Mouse (Mus musculus) hindbrain, embryonic 15.5 days (tissue): ENCODE data around the gene Coq3. TPM values are rescaled to one million over a fixed set of nuclear protein-coding genes. Genes with fewer than 3 reads are reported as not detected.

Source experiments
- ATAC-seq: fragments of 200-750 bp; cut with Nextera tagmentation; 2 replicates; pipeline ENCODE4 v1.8.0; 2017; ENCODE audit warnings: low read depth, moderate number of reproducible peaks, moderate TSS enrichment; ENCODE audit not compliant: low FRiP score
- H3K27ac ChIP-seq: fragments of 300-500 bp; sonication (generic); replicated peaks from 2 replicates; pipeline ENCODE4 v1.5.1; 2015; ENCODE audit warnings: mild to moderate bottlenecking, inconsistent platforms
- H3K27me3 ChIP-seq: fragments of 300-500 bp; sonication (generic); 2 replicates; pipeline ENCODE4 v1.6.1; 2015; ENCODE audit warnings: control low read depth, inconsistent platforms
- H3K36me3 ChIP-seq: fragments of 300-500 bp; sonication (generic); 2 replicates; pipeline ENCODE4 v1.6.1; 2015; ENCODE audit warnings: control low read depth, inconsistent platforms
- H3K4me1 ChIP-seq: fragments of 300-500 bp; sonication (generic); replicated peaks from 2 replicates; pipeline ENCODE4 v1.6.1; 2015; ENCODE audit warnings: control low read depth, inconsistent platforms
- H3K4me2 ChIP-seq: fragments of 300-500 bp; sonication (generic); 2 replicates; pipeline ENCODE4 v1.6.1; 2015; ENCODE audit warnings: moderate library complexity, mild to moderate bottlenecking, inconsistent platforms
- H3K4me3 ChIP-seq: fragments of 300-500 bp; sonication (generic); 2 replicates; pipeline ENCODE4 v1.5.1; 2015; ENCODE audit warnings: mild to moderate bottlenecking, inconsistent platforms
- H3K9ac ChIP-seq: fragments of 300-500 bp; sonication (generic); 2 replicates; pipeline ENCODE4 v1.6.1; 2015; ENCODE audit warnings: inconsistent platforms
- H3K9me3 ChIP-seq: fragments of 300-500 bp; sonication (generic); 2 replicates; pipeline ENCODE4 v1.6.1; 2016; ENCODE audit warnings: control low read depth, inconsistent platforms
- WGBS: fragments of 180-500 bp; shearing (Covaris S2); methylation state at CpG from one replicate; pipeline ENCODE4 v1.1.7; 2015; 5-methylcytosine and 5-hydroxymethylcytosine counted together
- polyA plus RNA-seq: library from polyadenylated mRNA; unstranded; fragments of >200 nt; fragmentation: Nextera tagmentation; extraction: Ambion mirVana; gene quantifications from 2 replicates; pipeline ENCODE4 v1.2.1, GENCODE M21; 2015

Gene Coq3
- polyA plus RNA-seq, 1 experiment from 2014 or later: 13.5 TPM

- Histone ChIP-seq H3K27ac (no peak overlapping the region), H3K4me1 (peaks cover 33% of the 10 kb centered on the region), H3K9ac (no peak overlapping the region), H3K4me3 (no peak overlapping the region), H3K9me3 (no peaks in the 10 kb centered on the region), H3K27me3 (no peaks in the 10 kb centered on the region), H3K4me2 (no peak overlapping the region), H3K36me3 (peaks cover 7% of the 10 kb centered on the region)
- no peak for ATAC-seq
- 97% methylated on average over 2 of the region's 2 CpGs for WGBS
Measured at GRCm38 (mm10) chr4:21935378-21935777, 55.9 kb downstream of the Coq3 start.

GRCm38 (mm10) chr4:21936424-21936823 lies 57.0 kb downstream of the Coq3 start:
- Histone ChIP-seq H3K9ac (no peak overlapping the region), H3K9me3 (no peaks in the 10 kb centered on the region), H3K4me2 (no peak overlapping the region), H3K4me3 (no peak overlapping the region), H3K36me3 (peaks cover 7% of the 10 kb centered on the region), H3K27ac (no peak overlapping the region), H3K4me1 (peaks cover 31% of the 10 kb centered on the region), H3K27me3 (no peaks in the 10 kb centered on the region)
- WGBS: 94% methylated on average over 9 of the region's 9 CpGs
- no peak for ATAC-seq

GRCm38 (mm10) chr4:21937890-21938289 lies 58.4 kb downstream of the Coq3 start:
- Histone ChIP-seq H3K4me1 (peaks cover 24% of the 10 kb centered on the region), H3K9ac (no peak overlapping the region), H3K27ac (no peak overlapping the region), H3K9me3 (no peaks in the 10 kb centered on the region), H3K4me3 (no peak overlapping the region), H3K4me2 (no peak overlapping the region), H3K36me3 (peaks cover 7% of the 10 kb centered on the region), H3K27me3 (no peaks in the 10 kb centered on the region)
- WGBS: 87% methylated on average over 8 of the region's 8 CpGs
- no peak for ATAC-seq

GRCm38 (mm10) chr4:21944672-21945071 lies 65.2 kb downstream of the Coq3 start:
- H3K4me2 ChIP-seq: no peak overlapping the region
- no peaks in the 10 kb centered on the region for H3K27me3 ChIP-seq
- ATAC-seq: no peak
- no peak overlapping the region for H3K27ac ChIP-seq
- WGBS: 93% methylated on average over 3 of the region's 3 CpGs
- peaks cover 14% of the 10 kb centered on the region for H3K36me3 ChIP-seq
- no peaks in the 10 kb centered on the region for H3K4me1 ChIP-seq
- no peak overlapping the region for H3K9ac ChIP-seq
- no peak overlapping the region for H3K4me3 ChIP-seq
- no peaks in the 10 kb centered on the region for H3K9me3 ChIP-seq

- H3K9ac ChIP-seq: no peak overlapping the region
- peaks cover 18% of the 10 kb centered on the region for H3K36me3 ChIP-seq
- 44% methylated on average over 6 of the region's 6 CpGs for WGBS
- no peaks in the 10 kb centered on the region for H3K4me1 ChIP-seq
- H3K27ac ChIP-seq: 0 out of 2 replicates have a peak overlapping the region, but pooled peaks have one; percentile 48
- H3K9me3 ChIP-seq: no peaks in the 10 kb centered on the region
- H3K27me3 ChIP-seq: no peaks in the 10 kb centered on the region
- no peak for ATAC-seq
- H3K4me3 ChIP-seq: no peak overlapping the region
- H3K4me2 ChIP-seq: no peak overlapping the region
Measured at GRCm38 (mm10) chr4:21951444-21951843, 72.0 kb downstream of the Coq3 start.

- Histone ChIP-seq H3K36me3 (peaks cover 20% of the 10 kb centered on the region), H3K4me3 (no peak overlapping the region), H3K4me2 (no peak overlapping the region), H3K27ac (no peak overlapping the region), H3K4me1 (no peaks in the 10 kb centered on the region), H3K9me3 (no peaks in the 10 kb centered on the region), H3K9ac (no peak overlapping the region), H3K27me3 (no peaks in the 10 kb centered on the region)
- 79% methylated on average over 2 of the region's 2 CpGs for WGBS
- ATAC-seq: no peak
Measured at GRCm38 (mm10) chr4:21952255-21952654, 72.8 kb downstream of the Coq3 start.

GRCm38 (mm10) chr4:21957570-21958321 lies 78.3 kb downstream of the Coq3 start:
- H3K4me1 ChIP-seq: no peaks in the 10 kb centered on the region; the same call in 1 of the 2 replicates
- H3K9me3 ChIP-seq: no peaks in the 10 kb centered on the region
- no peak overlapping the region for H3K9ac ChIP-seq
- no peak overlapping the region for H3K4me2 ChIP-seq
- no peak overlapping the region for H3K27ac ChIP-seq
- ATAC-seq: peak; percentile 52
- no peak overlapping the region for H3K4me3 ChIP-seq
- H3K27me3 ChIP-seq: no peaks in the 10 kb centered on the region
- 62% methylated on average over 7 of the region's 7 CpGs for WGBS
- H3K36me3 ChIP-seq: peaks cover 29% of the 10 kb centered on the region

Other genes with a start within 250 kb of the Coq3 start
- 0.45 and 1.0 TPM in 2 replicates for gene Prdm13, start 193.7 kb upstream of the Coq3 start, polyA plus RNA-seq
- 63.4 and 67.2 TPM in 2 replicates for gene Ccnc, start 152.0 kb upstream of the Coq3 start, polyA plus RNA-seq
- 6.3 and 6.9 TPM in 2 replicates for gene Usp45, start 112.5 kb upstream of the Coq3 start, polyA plus RNA-seq
- 24.9 and 25.5 TPM in 2 replicates for gene Tstd3, start 112.5 kb upstream of the Coq3 start, polyA plus RNA-seq
- gene Pnisr, start 32.1 kb upstream of the Coq3 start, polyA plus RNA-seq: 154 and 171 TPM in 2 replicates
- gene Faxc, start 51.7 kb downstream of the Coq3 start, polyA plus RNA-seq: 16.8 and 18.2 TPM in 2 replicates